ENCODE assay signal across 8 mouse cellular contexts in the genomic region with DNA sequence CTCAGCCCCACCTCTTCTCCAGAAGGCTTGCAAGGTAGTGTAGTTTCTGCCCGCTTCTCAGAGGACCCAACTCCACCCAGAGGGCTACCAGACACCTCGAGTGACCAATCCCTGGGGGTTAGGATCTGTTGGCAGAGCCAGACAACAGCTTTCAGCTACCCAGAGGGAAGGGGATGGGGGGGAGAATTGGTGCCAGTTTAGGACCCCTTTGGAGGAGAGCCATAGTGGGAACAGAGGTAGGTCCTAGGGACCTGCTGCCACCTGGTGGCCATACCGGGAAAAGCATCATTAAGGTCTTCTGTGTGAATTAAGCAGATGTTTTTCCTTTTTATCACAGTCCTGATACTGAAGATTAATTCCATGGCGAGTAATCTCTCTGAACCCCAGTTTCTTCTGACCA. TPM values are rescaled to one million over a fixed set of nuclear protein-coding genes. Genes with fewer than 3 reads are reported as not detected.
DNase-seq lines count a peak whose midpoint lies in the region; ATAC-seq and TF ChIP-seq lines count a peak whose summit lies in the region.

No protein-coding gene starts in this region.

- DNase-seq in 416B (ENCODE audit: low read depth) (peak; percentile 37), MN1 (ENCODE audit: low spot score) (peak; percentile 64)
- DNase-seq in cerebellum, postnatal 10 days = peak; percentile 85 to 89
- peak; percentile 76 to 77 for DNase-seq in frontal cortex, postnatal 36 days (ENCODE audit: low spot score in 2 of 2)
- peak; percentile 85 for DNase-seq in kidney, postnatal 0 days (ENCODE audit: low spot score)
- peak; percentile 64 to 66 for DNase-seq in lung, adult 18-20 months
- DNase-seq in retina, adult 2 months (ENCODE audit: low read depth, low spot score) = peak; percentile 29
- peak; percentile 76 for DNase-seq in thymus, postnatal 25 days

- H3K27me3 ChIP-seq in kidney, postnatal 0 days (ENCODE audit: insufficient read depth, low read length) = no peaks in the 10 kb centered on the region; the same call in 1 of the 2 replicates

- H3K9me3 ChIP-seq in kidney, postnatal 0 days (replicated peaks; ENCODE audit: low read length) = no peaks in the 10 kb centered on the region

- no peak overlapping the region for H3K4me3 ChIP-seq in kidney, postnatal 0 days (replicated peaks; ENCODE audit: low read depth, low read length)

- no peak overlapping the region for H3K27ac ChIP-seq in kidney, postnatal 0 days

- no peak overlapping the region for H3K4me2 ChIP-seq in kidney, postnatal 0 days (ENCODE audit: low read length)

- TF ChIP-seq CTCF in kidney, postnatal 0 days (IDR thresholded peaks at IDR 0.05; ENCODE audit: low read depth) = peak; percentile 91

- H3K4me1 ChIP-seq in kidney, postnatal 0 days (replicated peaks; ENCODE audit: insufficient read depth, low read length) = no peaks in the 10 kb centered on the region

- no peaks in the 10 kb centered on the region for H3K36me3 ChIP-seq in kidney, postnatal 0 days (ENCODE audit: insufficient read depth, low read length)

- 14% methylated on average over 4 of the region's 4 CpGs for WGBS in kidney, postnatal 0 days

- no peak; the same call in 1 of the 2 replicates for ATAC-seq in kidney, postnatal 0 days (replicated peaks; ENCODE audit: low FRiP score, low read depth)

- H3K9ac ChIP-seq in kidney, postnatal 0 days (ENCODE audit: low read depth, low read length) = no peak overlapping the region

RNA-seq across cellular contexts. Expression of gene Scd1, which starts 11.3 kb away (rescaled TPM):
- polyA plus RNA-seq in kidney, postnatal 0 days (2015; fragmentation: Nextera tagmentation; extraction: Ambion mirVana) = 2.0 and 2.2 TPM in 2 replicates

Comparison
In these comparisons a context has a peak if more than half of its experiments do, and no peak if none do; other contexts are left out.
1. DNase-seq: peak in every context shown above with its lines; median percentile 87 in cerebellum, postnatal 10 days; 85 in kidney, postnatal 0 days; 76 in frontal cortex, postnatal 36 days; 76 in thymus, postnatal 25 days; 65 in lung, adult 18-20 months; 64 in MN1; 37 in 416B; 29 in retina, adult 2 months.